Comparison of ENCODE assay signal across 8 mouse cellular contexts in the genomic region with DNA sequence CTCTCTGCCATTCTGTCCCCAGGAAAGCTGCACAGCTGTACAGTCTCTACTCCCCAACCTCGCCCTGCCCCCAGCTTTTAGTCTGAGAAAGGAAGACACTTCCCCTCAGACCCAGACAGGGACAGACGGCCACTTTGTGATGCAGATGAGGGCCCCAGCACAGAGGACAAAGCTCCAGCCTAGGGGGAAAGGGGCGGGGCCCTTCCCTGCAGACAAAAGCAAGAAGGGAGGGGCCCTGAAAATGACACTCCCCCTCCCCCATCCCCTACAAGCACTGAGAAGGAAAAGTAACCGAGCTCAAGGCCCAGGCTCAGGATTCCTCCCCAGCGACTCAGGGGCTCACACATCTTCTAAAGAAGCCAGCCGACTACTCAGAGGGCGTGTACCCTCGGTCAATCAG. TPM values are rescaled to one million over a fixed set of nuclear protein-coding genes. Genes with fewer than 3 reads are reported as not detected.
A peak's percentile ranks its signal among the peaks of the same experiment; 100 is the strongest.
DNase-seq lines count a peak whose midpoint lies in the region; ATAC-seq and TF ChIP-seq lines count a peak whose summit lies in the region.

No protein-coding gene starts in this region.

- ATAC-seq in forebrain, embryonic 14.5 days: peak; percentile 62
- ATAC-seq in intestine, embryonic 15.5 days: no peak
- ATAC-seq in megakaryocyte-erythroid progenitor cell, adult 5-6 weeks (replicated peaks; ENCODE audit: low FRiP score, low TSS enrichment, poor library complexity, severe bottlenecking): 0 out of 2 replicates have a peak, but pooled peaks have one; percentile 10
- ATAC-seq in stomach, postnatal 0 days (ENCODE audit: low FRiP score, low TSS enrichment): no peak
- no peak for ATAC-seq in inflammation-experienced regulatory T-cells, adult 6 months

- peaks cover 48% of the 10 kb centered on the region for H3K4me1 ChIP-seq in heart, embryonic 10.5 days
- H3K4me1 ChIP-seq in forebrain, embryonic 14.5 days (ENCODE audit: control insufficient read depth, insufficient read depth, low read length): peaks cover 38% of the 10 kb centered on the region
- peaks cover 27% of the 10 kb centered on the region for H3K4me1 ChIP-seq in intestine, embryonic 15.5 days (replicated peaks)
- H3K4me1 ChIP-seq in stomach, postnatal 0 days (replicated peaks; ENCODE audit: control insufficient read depth, insufficient read depth): peaks cover 10% of the 10 kb centered on the region; the same call in 1 of the 2 replicates

- no peak for TF ChIP-seq EP300 in stomach, postnatal 0 days (optimal IDR thresholded peaks at IDR 0.05)

- DNase-seq in heart, embryonic 10.5 days (ENCODE audit: low spot score): peak; percentile 78
- no peak for DNase-seq in heart, postnatal 25 days (ENCODE audit: low spot score)
- peak; percentile 52 for DNase-seq in NIH3T3 (ENCODE audit: low read depth)
- DNase-seq in forebrain, embryonic 14.5 days (ENCODE audit: low spot score): peak; percentile 93
- peak; percentile 28 for DNase-seq in stomach, postnatal 0 days (ENCODE audit: low spot score)

- H3K36me3 ChIP-seq in heart, embryonic 10.5 days: no peaks in the 10 kb centered on the region
- H3K36me3 ChIP-seq in forebrain, embryonic 14.5 days (ENCODE audit: control insufficient read depth, insufficient read depth, low read length): 0 out of 2 replicates have a peak, but pooled peaks cover 5% of the 10 kb centered on the region
- H3K36me3 ChIP-seq in intestine, embryonic 15.5 days: no peaks in the 10 kb centered on the region
- H3K36me3 ChIP-seq in stomach, postnatal 0 days (ENCODE audit: control insufficient read depth, insufficient read depth, low read length): no peaks in the 10 kb centered on the region

- intact Hi-C loops in heart, postnatal 25 days (cut with DNase I): loop anchor here (5.0 kb wide), 1 partner anchor 34 kb away; no protein-coding TSS in a partner anchor

- H3K4me2 ChIP-seq in forebrain, embryonic 14.5 days (ENCODE audit: low read length): peak overlapping the region; percentile 60
- H3K4me2 ChIP-seq in intestine, embryonic 15.5 days (replicated peaks): peak overlapping the region; percentile 30
- no peak overlapping the region; the same call in 1 of the 2 replicates for H3K4me2 ChIP-seq in stomach, postnatal 0 days (replicated peaks; ENCODE audit: low read depth)

- H3K9ac ChIP-seq in forebrain, embryonic 14.5 days (ENCODE audit: low read length): peak overlapping the region; percentile 54
- no peak overlapping the region; the same call in 1 of the 2 replicates for H3K9ac ChIP-seq in intestine, embryonic 15.5 days
- H3K9ac ChIP-seq in stomach, postnatal 0 days (ENCODE audit: low read length): no peak overlapping the region

- no peaks in the 10 kb centered on the region for H3K9me3 ChIP-seq in heart, embryonic 10.5 days
- H3K9me3 ChIP-seq in forebrain, embryonic 14.5 days (replicated peaks; ENCODE audit: control insufficient read depth, low read length): no peaks in the 10 kb centered on the region
- H3K9me3 ChIP-seq in intestine, embryonic 15.5 days: no peaks in the 10 kb centered on the region
- H3K9me3 ChIP-seq in stomach, postnatal 0 days (ENCODE audit: control insufficient read depth, low read length): no peaks in the 10 kb centered on the region

- peak overlapping the region; percentile 49; the same call in 1 of the 2 replicates for H3K27ac ChIP-seq in heart, embryonic 10.5 days
- peak overlapping the region; percentile 98 for H3K27ac ChIP-seq in forebrain, embryonic 14.5 days (ENCODE audit: low read depth, low read length)
- no peak overlapping the region for H3K27ac ChIP-seq in intestine, embryonic 15.5 days
- 0 out of 2 replicates have a peak overlapping the region, but pooled peaks have one; percentile 0 for H3K27ac ChIP-seq in stomach, postnatal 0 days (replicated peaks)

- TF ChIP-seq CTCF in stomach, postnatal 0 days (IDR thresholded peaks at IDR 0.05; ENCODE audit: low read depth): no peak

- H3K4me3 ChIP-seq in heart, embryonic 10.5 days: peak overlapping the region; percentile 38
- H3K4me3 ChIP-seq in forebrain, embryonic 14.5 days (ENCODE audit: low read depth, low read length): peak overlapping the region; percentile 93
- H3K4me3 ChIP-seq in intestine, embryonic 15.5 days (replicated peaks): no peak overlapping the region
- H3K4me3 ChIP-seq in stomach, postnatal 0 days (ENCODE audit: low read depth, low read length): no peak overlapping the region

- no peaks in the 10 kb centered on the region for H3K27me3 ChIP-seq in heart, embryonic 10.5 days (ENCODE audit: insufficient read depth, poor library complexity, severe bottlenecking)
- no peaks in the 10 kb centered on the region for H3K27me3 ChIP-seq in forebrain, embryonic 14.5 days (replicated peaks; ENCODE audit: control insufficient read depth, insufficient read depth, low read length)
- no peaks in the 10 kb centered on the region for H3K27me3 ChIP-seq in intestine, embryonic 15.5 days (replicated peaks)
- no peaks in the 10 kb centered on the region for H3K27me3 ChIP-seq in stomach, postnatal 0 days (ENCODE audit: control insufficient read depth, insufficient read depth, low read length)

- WGBS in heart, embryonic 10.5 days: 7% methylated on average over 8 of the region's 8 CpGs
- WGBS in forebrain, embryonic 14.5 days: 2% methylated on average over 8 of the region's 8 CpGs
- WGBS in intestine, embryonic 15.5 days: 16% methylated on average over 8 of the region's 8 CpGs
- 18% methylated on average over 8 of the region's 8 CpGs for WGBS in stomach, postnatal 0 days

RNA-seq across cellular contexts. Expression of gene Ago1, which starts 2.5 kb away (rescaled TPM):
- polyA plus RNA-seq in heart, embryonic 10.5 days (2016; fragmentation: Nextera tagmentation; extraction: Ambion mirVana): 2.4 and 3.4 TPM in 2 replicates
- total RNA-seq in heart, postnatal 25 days (2021): 10 to 100 TPM; 10.7 to 12.3 TPM
- polyA plus RNA-seq in forebrain, embryonic 14.5 days (2014; fragmentation: Nextera tagmentation; extraction: Ambion mirVana): 19.0 and 22.1 TPM in 2 replicates
- polyA plus RNA-seq in intestine, embryonic 15.5 days (2015; fragmentation: Nextera tagmentation; extraction: Ambion mirVana): 3.5 and 4.5 TPM in 2 replicates
- 35.3 and 42.6 TPM in 2 replicates for total RNA-seq in megakaryocyte-erythroid progenitor cell, adult 5-6 weeks (2014; fragmentation: Nextera tagmentation)
- 23.3 and 32.2 TPM in 2 replicates for total RNA-seq in megakaryocyte-erythroid progenitor cell, adult 5-6 weeks (2017)
- polyA plus RNA-seq in stomach, postnatal 0 days (2015; fragmentation: Nextera tagmentation; extraction: Ambion mirVana): 2.5 and 2.8 TPM in 2 replicates
- 10 to 100 TPM in 1 of 3 experiments, 1 to 10 TPM in 2; 5.8 to 10.3 (median 9.2) TPM for polyA plus RNA-seq in inflammation-experienced regulatory T-cells, adult 6 months (2017; shearing (Covaris generic))

RNA-seq across cellular contexts. Expression of gene Ago3, which starts 36.5 kb away (rescaled TPM):
- polyA plus RNA-seq in heart, embryonic 10.5 days (2016; fragmentation: Nextera tagmentation; extraction: Ambion mirVana): 11.6 and 14.5 TPM in 2 replicates
- total RNA-seq in heart, postnatal 25 days (2021): 10 to 100 TPM; 13.4 to 14.0 TPM
- polyA plus RNA-seq in forebrain, embryonic 14.5 days (2014; fragmentation: Nextera tagmentation; extraction: Ambion mirVana): 7.7 and 13.4 TPM in 2 replicates
- polyA plus RNA-seq in intestine, embryonic 15.5 days (2015; fragmentation: Nextera tagmentation; extraction: Ambion mirVana): 10.3 and 10.4 TPM in 2 replicates
- 18.0 and 31.5 TPM in 2 replicates for total RNA-seq in megakaryocyte-erythroid progenitor cell, adult 5-6 weeks (2014; fragmentation: Nextera tagmentation)
- total RNA-seq in megakaryocyte-erythroid progenitor cell, adult 5-6 weeks (2017): 3.0 and 20.2 TPM in 2 replicates
- polyA plus RNA-seq in stomach, postnatal 0 days (2015; fragmentation: Nextera tagmentation; extraction: Ambion mirVana): 7.7 and 8.0 TPM in 2 replicates
- polyA plus RNA-seq in inflammation-experienced regulatory T-cells, adult 6 months (2017; shearing (Covaris generic)): 10 to 100 TPM; 18.8 to 24.1 (median 19.1) TPM

Comparison
In these comparisons a context has a peak if more than half of its experiments do, and no peak if none do; other contexts are left out.
1. H3K4me3 ChIP-seq: peak in heart, embryonic 10.5 days (single experiment) and forebrain, embryonic 14.5 days (single experiment); none in intestine, embryonic 15.5 days (single experiment) and stomach, postnatal 0 days (single experiment).
2. ATAC-seq: peak in forebrain, embryonic 14.5 days (single experiment) and megakaryocyte-erythroid progenitor cell, adult 5-6 weeks (single experiment); none in intestine, embryonic 15.5 days (single experiment), stomach, postnatal 0 days (single experiment) and inflammation-experienced regulatory T-cells, adult 6 months (single experiment).